Mouse (Mus musculus) activated CD4-positive, CD25-positive, alpha-beta regulatory T cell, adult 9 weeks (primary cell): ENCODE results near the gene Kif23. TPM values are rescaled to one million over a fixed set of nuclear protein-coding genes. Genes with fewer than 3 reads are reported as not detected.

Source experiments
- polyA plus RNA-seq: library from polyadenylated mRNA; unstranded; fragments of 100-300 nt; shearing (Covaris generic); gene quantifications from one replicate; pipeline ENCODE4 v1.2.1, GENCODE M21; 2017

The Kif23 gene
- polyA plus RNA-seq: 14.3 TPM

GRCm38 (mm10) chr9:61946623-61947401 is at the start of gene Kif23:
TSS of gene Kif23 (minus strand) at chr9:61946774.

GRCm38 (mm10) chr9:61914203-61914916 is 32.2 kb downstream of the Kif23 start, which contains the start of gene Rplp1:
TSS of gene Rplp1 (minus strand) at chr9:61914542.

Other genes with a start within 250 kb of the Kif23 start
- gene Rplp1, start 32.2 kb downstream of the Kif23 start, polyA plus RNA-seq: 1,953 TPM
- 0.11 TPM for gene Paqr5, start 80.1 kb upstream of the Kif23 start, polyA plus RNA-seq
- gene Glce, start 175.9 kb upstream of the Kif23 start, polyA plus RNA-seq: 7.8 TPM